Mouse (Mus musculus) limb, embryonic 11.5 days (tissue): Measurements from ENCODE around the gene Mylk. TPM values are rescaled to one million over a fixed set of nuclear protein-coding genes. Genes with fewer than 3 reads are reported as not detected.
A peak's percentile ranks its signal among the peaks of the same experiment; 100 is the strongest.

ENCODE experiments used
- ATAC-seq: fragments of 200-750 bp; cut with Nextera tagmentation; 2 replicates; pipeline ENCODE4 v1.8.0; 2017; ENCODE audit warnings: low read depth; ENCODE audit not compliant: insufficient number of reproducible peaks, low FRiP score, low TSS enrichment
- DNase-seq: peaks from one replicate; pipeline ENCODE4 v3.0.0-alpha.2; 2015; ENCODE audit warnings: low spot score
- H3K27ac ChIP-seq: fragments of 300-500 bp; sonication (generic); replicated peaks from 2 replicates; pipeline ENCODE4 v1.5.1; 2014; ENCODE audit warnings: low read depth, mild to moderate bottlenecking, low read length
- H3K27me3 ChIP-seq: fragments of 300-500 bp; sonication (generic); 2 replicates; pipeline ENCODE4 v1.6.1; 2014; ENCODE audit warnings: mild to moderate bottlenecking, low read length, mixed read lengths; ENCODE audit not compliant: control insufficient read depth, insufficient read depth
- H3K36me3 ChIP-seq: fragments of 300-500 bp; sonication (generic); 2 replicates; pipeline ENCODE4 v1.6.1; 2014; ENCODE audit warnings: mild to moderate bottlenecking, low read length, moderate library complexity, mixed read lengths; ENCODE audit not compliant: control insufficient read depth, insufficient read depth
- H3K4me1 ChIP-seq: fragments of 300-500 bp; sonication (generic); 2 replicates; pipeline ENCODE4 v1.6.1; 2014; ENCODE audit warnings: low read length, mixed read lengths; ENCODE audit not compliant: control insufficient read depth, insufficient read depth
- H3K4me2 ChIP-seq: fragments of 300-500 bp; sonication (generic); 2 replicates; pipeline ENCODE4 v1.6.1; 2014; ENCODE audit warnings: low read depth, mild to moderate bottlenecking, moderate library complexity; ENCODE audit not compliant: severe bottlenecking
- H3K4me3 ChIP-seq: fragments of 300-500 bp; sonication (generic); 2 replicates; pipeline ENCODE4 v1.5.1; 2014; ENCODE audit warnings: low read depth, low read length
- H3K9ac ChIP-seq: fragments of 300-500 bp; sonication (generic); 2 replicates; pipeline ENCODE4 v1.6.1; 2014; ENCODE audit warnings: mild to moderate bottlenecking, low read length
- H3K9me3 ChIP-seq: fragments of 300-500 bp; sonication (generic); 2 replicates; pipeline ENCODE4 v1.6.1; 2016; ENCODE audit warnings: low read length; ENCODE audit not compliant: control insufficient read depth
- WGBS: fragments of 180-500 bp; shearing (Covaris S2); extraction: QIAGEN DNeasy Blood & Tissue Kit; methylation state at CpG from one replicate; pipeline ENCODE4 v1.1.7; 2014; 5-methylcytosine and 5-hydroxymethylcytosine counted together
- polyA plus RNA-seq: library from polyadenylated mRNA; unstranded; fragments of >200 nt; fragmentation: Nextera tagmentation; extraction: Ambion mirVana; gene quantifications from 2 replicates; pipeline ENCODE4 v1.2.1, GENCODE M21; 2014

The Mylk gene
- polyA plus RNA-seq, 1 experiment from 2014 or later, result 5.4 TPM

DNA sequence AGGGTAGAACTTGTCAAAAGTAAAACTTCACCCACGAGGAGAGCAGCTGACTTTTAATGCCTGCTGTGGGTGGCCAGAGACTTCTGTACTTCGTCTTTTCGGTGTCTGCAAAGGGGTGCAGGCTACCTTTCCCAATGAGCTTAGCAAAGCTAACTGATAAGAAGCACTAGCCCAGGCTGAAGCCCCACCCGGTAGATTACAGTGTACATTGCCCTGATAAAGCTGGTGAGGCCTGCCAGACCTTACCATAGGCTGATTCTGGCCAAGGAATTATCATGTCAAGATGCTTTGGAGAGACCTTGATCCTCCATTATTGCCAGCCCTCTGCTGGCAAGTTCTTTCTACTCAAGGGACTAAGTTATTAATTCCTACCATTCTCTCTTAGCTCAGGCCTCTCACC lies 188.2 kb downstream of the Mylk start:
- Histone ChIP-seq H3K4me1 (peaks cover 34% of the 10 kb centered on the region), H3K9ac (no peak overlapping the region), H3K27me3 (no peaks in the 10 kb centered on the region), H3K4me2 (no peak overlapping the region), H3K27ac (no peak overlapping the region), H3K36me3 (no peaks in the 10 kb centered on the region), H3K4me3 (no peak overlapping the region), H3K9me3 (no peaks in the 10 kb centered on the region)
- ATAC-seq (no peak), DNase-seq (no peak)
- 68% methylated on average over 4 of the region's 4 CpGs for WGBS

DNA sequence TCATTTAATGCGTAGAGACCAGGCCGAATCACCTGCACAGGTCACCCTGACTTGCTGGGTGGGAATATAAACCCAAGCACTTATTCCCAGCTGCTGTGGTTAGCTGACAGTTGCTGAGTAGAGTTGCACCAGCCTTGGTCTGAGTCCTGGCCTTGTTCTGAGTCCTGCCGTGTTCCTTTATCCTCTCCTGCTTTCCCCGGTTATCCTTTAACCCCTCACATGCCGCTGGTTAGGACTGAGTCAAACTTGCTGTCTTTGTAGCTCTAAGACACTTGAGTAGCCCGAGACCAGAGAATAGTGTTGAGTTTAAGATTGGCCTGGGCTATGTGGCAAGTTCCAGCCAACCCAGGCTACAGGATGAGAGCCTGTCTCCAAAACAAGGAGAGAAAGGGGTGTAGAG lies 189.5 kb downstream of the Mylk start:
- no peaks in the 10 kb centered on the region for H3K36me3 ChIP-seq
- no peak overlapping the region for H3K9ac ChIP-seq
- H3K4me3 ChIP-seq, result no peak overlapping the region
- H3K27me3 ChIP-seq, result no peaks in the 10 kb centered on the region
- ATAC-seq (no peak), DNase-seq (no peak)
- WGBS, result 63% methylated on average over 6 of the region's 6 CpGs
- H3K9me3 ChIP-seq, result no peaks in the 10 kb centered on the region
- no peak overlapping the region for H3K4me2 ChIP-seq
- H3K27ac ChIP-seq, result no peak overlapping the region; the same call in 1 of the 2 replicates
- H3K4me1 ChIP-seq, result peaks cover 34% of the 10 kb centered on the region

- WGBS, result 14% methylated on average over 9 of the region's 9 CpGs
- peak overlapping the region; percentile 76 for H3K27ac ChIP-seq
- H3K9me3 ChIP-seq, result no peaks in the 10 kb centered on the region
- no peaks in the 10 kb centered on the region for H3K27me3 ChIP-seq
- no peak overlapping the region for H3K4me2 ChIP-seq
- ATAC-seq, result peak; percentile 92
- peak overlapping the region; percentile 13; the same call in 1 of the 2 replicates for H3K9ac ChIP-seq
- H3K4me1 ChIP-seq, result peaks cover 32% of the 10 kb centered on the region
- peak; percentile 85 for DNase-seq
- no peak overlapping the region for H3K4me3 ChIP-seq
- H3K36me3 ChIP-seq, result no peaks in the 10 kb centered on the region
Observed at GRCm38 (mm10) chr16:34935514-34936338, 190.7 kb downstream of the Mylk start.

DNA sequence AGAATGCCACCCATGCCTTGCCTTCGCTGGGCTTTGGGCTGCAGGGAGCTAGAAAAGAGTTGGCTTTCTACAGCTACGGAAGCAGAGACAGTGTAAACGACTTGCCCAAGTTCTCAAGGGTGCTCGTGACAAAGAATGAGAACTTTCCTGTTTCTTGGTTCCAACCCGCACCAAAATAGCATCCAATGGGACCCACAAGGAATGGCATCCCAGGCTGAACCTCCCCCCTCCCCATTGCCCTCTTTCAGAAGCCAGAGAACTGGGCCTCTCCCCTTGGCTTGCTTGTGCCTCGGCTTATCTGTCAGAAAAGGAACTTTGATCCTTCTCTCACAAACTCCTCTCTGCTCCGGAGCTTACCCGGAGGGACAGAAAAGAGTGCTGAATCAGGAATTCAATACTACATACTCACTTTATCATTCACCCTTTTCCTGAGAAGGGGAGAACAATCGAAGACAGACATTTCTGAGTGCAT lies 191.4 kb downstream of the Mylk start:
- WGBS, result 35% methylated on average over 9 of the region's 9 CpGs
- no peaks in the 10 kb centered on the region for H3K27me3 ChIP-seq
- no peak overlapping the region for H3K4me3 ChIP-seq
- H3K4me1 ChIP-seq, result peaks cover 29% of the 10 kb centered on the region
- peak overlapping the region; percentile 76 for H3K27ac ChIP-seq
- no peak overlapping the region for H3K4me2 ChIP-seq
- ATAC-seq (no peak), DNase-seq (no peak)
- no peak overlapping the region; the same call in 1 of the 2 replicates for H3K9ac ChIP-seq
- no peaks in the 10 kb centered on the region for H3K9me3 ChIP-seq
- H3K36me3 ChIP-seq, result no peaks in the 10 kb centered on the region

DNA sequence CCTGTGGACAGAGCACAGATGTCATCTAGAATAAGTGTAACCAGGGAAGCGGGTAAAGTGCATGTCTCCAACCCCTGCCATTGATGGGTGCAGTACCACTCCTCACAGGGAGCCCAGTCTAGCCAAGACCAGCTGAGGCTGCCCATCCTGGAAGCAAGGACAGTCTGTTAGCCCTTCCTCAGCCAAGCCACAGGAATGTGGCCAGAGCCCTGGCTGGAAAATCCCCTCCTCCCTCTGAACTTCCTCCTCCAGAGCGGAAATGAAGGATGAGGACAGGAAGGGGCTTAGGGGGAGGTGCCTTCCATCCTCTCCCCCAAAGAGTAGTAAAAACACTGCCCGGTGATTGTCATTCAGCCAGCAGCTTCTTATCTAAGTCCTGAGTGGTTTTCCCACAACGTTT lies 192.6 kb downstream of the Mylk start:
- Histone ChIP-seq H3K36me3 (no peaks in the 10 kb centered on the region), H3K4me3 (no peak overlapping the region), H3K9me3 (no peaks in the 10 kb centered on the region), H3K4me2 (no peak overlapping the region), H3K4me1 (peaks cover 33% of the 10 kb centered on the region), H3K27ac (no peak overlapping the region), H3K27me3 (no peaks in the 10 kb centered on the region), H3K9ac (no peak overlapping the region)
- no peak for ATAC-seq
- no peak for DNase-seq
- WGBS, result 48% methylated on average over 4 of the region's 4 CpGs

- Histone ChIP-seq H3K4me3 (no peak overlapping the region), H3K36me3 (no peaks in the 10 kb centered on the region), H3K4me2 (no peak overlapping the region), H3K9me3 (no peaks in the 10 kb centered on the region), H3K9ac (no peak overlapping the region), H3K4me1 (peaks cover 33% of the 10 kb centered on the region), H3K27ac (no peak overlapping the region), H3K27me3 (no peaks in the 10 kb centered on the region)
- 73% methylated on average over 2 of the region's 2 CpGs for WGBS
- DNase-seq, result no peak
- no peak for ATAC-seq
Observed at GRCm38 (mm10) chr16:34938248-34938647, 193.2 kb downstream of the Mylk start.

DNA sequence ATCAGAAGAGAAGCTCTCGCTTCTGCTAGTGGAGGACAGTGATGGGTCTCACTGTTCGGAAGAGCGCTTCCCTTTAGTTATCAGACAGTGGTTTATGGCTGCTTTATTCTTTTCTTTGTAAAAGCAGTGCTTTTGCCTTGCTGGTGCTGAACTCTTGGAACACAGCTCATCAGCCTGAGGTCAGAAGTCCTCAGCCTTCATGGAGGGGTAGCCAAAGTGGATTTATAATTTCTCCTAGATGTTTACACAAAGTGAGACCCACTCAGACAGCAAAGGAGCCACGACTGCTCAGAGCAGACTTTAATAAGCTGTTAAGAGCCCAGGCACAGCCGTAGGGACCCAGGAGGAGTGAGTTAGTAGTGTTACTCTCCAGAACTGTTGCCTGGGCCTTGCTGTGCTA lies 194.9 kb downstream of the Mylk start:
- no peaks in the 10 kb centered on the region for H3K27me3 ChIP-seq
- WGBS, result 63% methylated on average over 5 of the region's 5 CpGs
- ATAC-seq (no peak), DNase-seq (no peak)
- H3K4me2 ChIP-seq, result no peak overlapping the region
- H3K27ac ChIP-seq, result no peak overlapping the region
- peaks cover 33% of the 10 kb centered on the region for H3K4me1 ChIP-seq
- H3K9ac ChIP-seq, result no peak overlapping the region
- H3K9me3 ChIP-seq, result no peaks in the 10 kb centered on the region
- no peaks in the 10 kb centered on the region for H3K36me3 ChIP-seq
- no peak overlapping the region for H3K4me3 ChIP-seq

DNA sequence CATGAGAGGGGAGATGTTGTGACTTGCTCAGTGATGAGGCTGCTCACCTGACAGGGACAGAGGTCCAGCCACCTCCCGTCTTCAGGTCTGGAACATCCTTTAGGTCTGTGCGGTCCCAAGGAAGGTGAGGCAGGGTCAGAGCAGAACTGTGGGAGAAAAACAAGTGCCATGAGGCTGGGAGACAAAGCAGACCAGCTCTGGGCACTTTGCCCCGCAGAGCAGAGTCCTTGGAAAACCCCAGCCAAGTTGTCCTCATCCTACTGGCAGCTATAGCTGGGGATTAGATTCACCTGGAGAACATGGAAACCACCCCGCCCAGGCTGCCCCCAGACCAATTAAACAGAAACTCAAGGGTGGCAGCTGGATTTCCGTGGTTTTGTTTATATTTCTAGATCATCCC lies 195.4 kb downstream of the Mylk start:
- ATAC-seq, result no peak
- no peak for DNase-seq
- Histone ChIP-seq H3K4me1 (peaks cover 30% of the 10 kb centered on the region), H3K36me3 (no peaks in the 10 kb centered on the region), H3K27me3 (no peaks in the 10 kb centered on the region), H3K4me2 (no peak overlapping the region), H3K4me3 (no peak overlapping the region), H3K27ac (no peak overlapping the region), H3K9me3 (no peaks in the 10 kb centered on the region), H3K9ac (no peak overlapping the region)
- WGBS, result 71% methylated on average over 5 of the region's 5 CpGs
